Mouse (Mus musculus) lung, postnatal 0 days (tissue): Measurements from ENCODE around the gene Ttll9.

ENCODE experiments used
- CTCF ChIP-seq: IDR thresholded peaks from 2 replicates; pipeline ENCODE4 v1.5.1; 2016; ENCODE audit warnings: antibody characterized with exemption, mild to moderate bottlenecking
- EP300 ChIP-seq: IDR thresholded peaks from 2 replicates; pipeline ENCODE4 v1.6.1; 2016; ENCODE audit warnings: antibody characterized with exemption, mild to moderate bottlenecking, control low read depth

GRCm38 (mm10) chr2:153009192-153009973, 47.1 kb downstream of the Ttll9 start:
- TF ChIP-seq CTCF, result no peak
- TF ChIP-seq EP300, result no peak
